18 mouse cellular contexts compared by ENCODE assay signal in genomic region chr5:90768218-90768617, GRCm38 (mm10). TPM values are rescaled to one million over a fixed set of nuclear protein-coding genes. Genes with fewer than 3 reads are reported as not detected.
DNase-seq lines count a peak whose midpoint lies in the region; ATAC-seq and TF ChIP-seq lines count a peak whose summit lies in the region.
"Had no signal": no experiment of that assay in that cellular context is flagged by ENCODE, and none has a peak within 500 bp of the region (broad histone marks: within the 10 kb centered on the region; RNA-seq: fewer than 3 reads in every experiment).

Gene Ppbp (plus strand): TSS chr5:90768518.

- no peak within 1 kb of the TSS for H3K4me3 ChIP-seq in lung, postnatal 0 days (ENCODE audit: low read depth, low read length)
- H3K4me3 ChIP-seq in embryonic facial prominence, embryonic 12.5 days, result no peak within 1 kb of the TSS
- H3K4me3 ChIP-seq in liver, postnatal 0 days (ENCODE audit: low read depth, low read length), result no peak within 1 kb of the TSS
- H3K4me3 ChIP-seq: forebrain, embryonic 13.5 days; hindbrain, embryonic 15.5 days had no signal

- no peak for ATAC-seq in lung, postnatal 0 days
- ATAC-seq in embryonic facial prominence, embryonic 12.5 days (ENCODE audit: insufficient number of reproducible peaks, insufficient read depth, low FRiP score, low TSS enrichment), result no peak
- ATAC-seq in liver, postnatal 0 days, result no peak
- ATAC-seq: forebrain, embryonic 13.5 days; intestine, postnatal 0 days had no signal

- H3K9ac ChIP-seq in lung, postnatal 0 days (replicated peaks; ENCODE audit: low read depth), result no peak within 1 kb of the TSS
- no peak within 1 kb of the TSS for H3K9ac ChIP-seq in embryonic facial prominence, embryonic 12.5 days
- H3K9ac ChIP-seq in liver, postnatal 0 days (replicated peaks), result no peak within 1 kb of the TSS
- H3K9ac ChIP-seq: forebrain, embryonic 13.5 days; hindbrain, embryonic 15.5 days had no signal

- no peak for TF ChIP-seq CTCF in lung, postnatal 0 days (IDR thresholded peaks at IDR 0.05)
- TF ChIP-seq CTCF in liver, postnatal 0 days (IDR thresholded peaks at IDR 0.05; ENCODE audit: low read depth), result no peak

- H3K27ac ChIP-seq in lung, postnatal 0 days (ENCODE audit: low read length), result no peak within 1 kb of the TSS
- H3K27ac ChIP-seq in embryonic facial prominence, embryonic 12.5 days, result no peak within 1 kb of the TSS
- H3K27ac ChIP-seq in liver, postnatal 0 days (ENCODE audit: low read depth), result no peak within 1 kb of the TSS
- H3K27ac ChIP-seq: forebrain, embryonic 13.5 days; hindbrain, embryonic 15.5 days had no signal

- no peaks in the 10 kb centered on the region for H3K27me3 ChIP-seq in lung, postnatal 0 days (replicated peaks; ENCODE audit: insufficient read depth, low read length)
- H3K27me3 ChIP-seq in embryonic facial prominence, embryonic 12.5 days, result no peaks in the 10 kb centered on the region
- no peaks in the 10 kb centered on the region for H3K27me3 ChIP-seq in liver, postnatal 0 days (ENCODE audit: insufficient read depth, low read length)
- H3K27me3 ChIP-seq: forebrain, embryonic 13.5 days; hindbrain, embryonic 15.5 days had no signal

- 59% methylated on average over 3 of the region's 3 CpGs for WGBS in lung, postnatal 0 days
- 59% methylated on average over 3 of the region's 3 CpGs for WGBS in embryonic facial prominence, embryonic 12.5 days
- WGBS in liver, postnatal 0 days (ENCODE audit: insufficient replicate concordance), result 37% methylated on average over 3 of the region's 3 CpGs

- no peak for TF ChIP-seq EP300 in lung, postnatal 0 days (IDR thresholded peaks at IDR 0.05)
- TF ChIP-seq EP300 in liver, postnatal 0 days (IDR thresholded peaks at IDR 0.05; ENCODE audit: low read depth), result no peak

- H3K9me3 ChIP-seq in lung, postnatal 0 days (ENCODE audit: low read length), result no peaks in the 10 kb centered on the region
- H3K9me3 ChIP-seq in embryonic facial prominence, embryonic 12.5 days, result no peaks in the 10 kb centered on the region
- H3K9me3 ChIP-seq in liver, postnatal 0 days (ENCODE audit: low read length), result no peaks in the 10 kb centered on the region
- H3K9me3 ChIP-seq: forebrain, embryonic 13.5 days; hindbrain, embryonic 15.5 days had no signal

- H3K36me3 ChIP-seq in lung, postnatal 0 days (ENCODE audit: insufficient read depth, low read length), result no peaks in the 10 kb centered on the region
- no peaks in the 10 kb centered on the region for H3K36me3 ChIP-seq in embryonic facial prominence, embryonic 12.5 days
- no peaks in the 10 kb centered on the region for H3K36me3 ChIP-seq in liver, postnatal 0 days (replicated peaks; ENCODE audit: insufficient read depth, low read length)
- H3K36me3 ChIP-seq: hindbrain, embryonic 15.5 days had no signal

- H3K4me1 ChIP-seq in lung, postnatal 0 days (ENCODE audit: insufficient read depth, low read depth, low read length), result no peaks in the 10 kb centered on the region
- 0 out of 2 replicates have a peak, but pooled peaks cover 5% of the 10 kb centered on the region for H3K4me1 ChIP-seq in embryonic facial prominence, embryonic 12.5 days
- H3K4me1 ChIP-seq in liver, postnatal 0 days (ENCODE audit: insufficient read depth), result no peaks in the 10 kb centered on the region
- H3K4me1 ChIP-seq: forebrain, embryonic 13.5 days; hindbrain, embryonic 15.5 days had no signal

- no peak for DNase-seq in heart, adult 8-10 months (ENCODE audit: low spot score)
- no peak for DNase-seq in heart, adult 9 months (ENCODE audit: low spot score in 2 of 2)
- no peak for DNase-seq in lung, postnatal 0 days (ENCODE audit: low spot score)
- no peak for DNase-seq in lung, postnatal 4 days
- DNase-seq in liver, postnatal 0 days, result no peak
- DNase-seq in gastrocnemius, postnatal 25 days, result no peak
- no peak for DNase-seq in yolk sac, embryonic 10.5 days (ENCODE audit: low spot score)
- DNase-seq: B cell, adult 2 months; cerebellum, adult 11-12 months; kidney, postnatal 10 days; lung, adult 18-20 months; thymus, postnatal 4 days had no signal

- H3K4me2 ChIP-seq in lung, postnatal 0 days (replicated peaks; ENCODE audit: low read depth, low read length), result no peak within 1 kb of the TSS
- H3K4me2 ChIP-seq in embryonic facial prominence, embryonic 12.5 days (replicated peaks), result no peak within 1 kb of the TSS
- H3K4me2 ChIP-seq in liver, postnatal 0 days (ENCODE audit: low read depth, low read length), result no peak within 1 kb of the TSS
- H3K4me2 ChIP-seq: forebrain, embryonic 13.5 days; hindbrain, embryonic 15.5 days had no signal

RNA-seq across cellular contexts. Expression of gene Ppbp, which starts in this region (rescaled TPM):
- 10 to 100 TPM; 10.5 to 27.1 (median 17.0) TPM for total RNA-seq in heart, adult 8-10 months (2022)
- 15.6 and 18.3 TPM in 2 replicates for polyA plus RNA-seq in lung, postnatal 0 days (2015; fragmentation: Nextera tagmentation; extraction: Ambion mirVana)
- polyA plus RNA-seq in embryonic facial prominence, embryonic 12.5 days (2016; fragmentation: Nextera tagmentation; extraction: Ambion mirVana), result 11.2 and 12.6 TPM in 2 replicates
- 257 and 263 TPM in 2 replicates for polyA plus RNA-seq in liver, postnatal 0 days (2015; fragmentation: Nextera tagmentation; extraction: Ambion mirVana)
- under 1 TPM; 0.33 to 0.67 TPM for total RNA-seq in gastrocnemius, postnatal 25 days (2021)
- total RNA-seq: granulocyte monocyte progenitor cell, adult 5-6 weeks; megakaryocyte-erythroid progenitor cell, adult 5-6 weeks had no signal

Comparison
In these comparisons a context has a peak if more than half of its experiments do, and no peak if none do; other contexts are left out.
1. RNA of gene Ppbp (total RNA-seq): 10.5 to 27.1 TPM in heart, adult 8-10 months; 0.33 to 0.67 TPM in gastrocnemius, postnatal 25 days; every median in the first group is over 4 times any median in the second.
2. RNA of gene Ppbp (polyA plus RNA-seq): 257 to 263 TPM in liver, postnatal 0 days; 15.6 to 18.3 TPM in lung, postnatal 0 days and 11.2 to 12.6 TPM in embryonic facial prominence, embryonic 12.5 days; every median in the first group is over 10 times any median in the second.